Mouse (Mus musculus) cerebellum, adult 2 months (tissue): ENCODE measurements around the gene Nup160. TPM values are rescaled to one million over a fixed set of nuclear protein-coding genes. Genes with fewer than 3 reads are reported as not detected.

Experiments
- DNase-seq, 2 experiments: peaks; one replicate each; pipeline ENCODE4 v3.0.0; 2021
- H3K27ac ChIP-seq: fragments of 200-500 bp; 2 replicates; pipeline ENCODE4 v1.5.1; 2012; ENCODE audit warnings: low read length, control low read depth, inconsistent platforms; ENCODE audit not compliant: insufficient read depth
- H3K27me3 ChIP-seq: fragments of 200-500 bp; 2 replicates; pipeline ENCODE4 v1.6.1; 2012; ENCODE audit warnings: inconsistent platforms, mild to moderate bottlenecking, low read length, moderate library complexity; ENCODE audit not compliant: control insufficient read depth, insufficient read depth
- H3K4me1 ChIP-seq: fragments of 200-500 bp; 2 replicates; pipeline ENCODE4 v1.6.1; 2011; ENCODE audit warnings: low read length; ENCODE audit not compliant: control insufficient read depth, insufficient read depth
- H3K4me3 ChIP-seq: fragments of 200-500 bp; replicated peaks from 2 replicates; pipeline ENCODE3; 2011; ENCODE audit warnings: mild to moderate bottlenecking, low read depth, low read length, control low read depth; ENCODE audit not compliant: insufficient read depth
- CTCF ChIP-seq: fragments of 200-500 bp; IDR thresholded peaks from 2 replicates; pipeline ENCODE4 v1.5.1; 2011; ENCODE audit warnings: low read depth, mild to moderate bottlenecking, control low read depth, low read length, moderate library complexity, borderline replicate concordance; ENCODE audit not compliant: insufficient read depth
- POLR2A ChIP-seq: fragments of 200-500 bp; IDR thresholded peaks from 2 replicates; pipeline ENCODE4 v1.6.1; 2011; ENCODE audit warnings: low read length, control low read depth, borderline replicate concordance; ENCODE audit not compliant: insufficient read depth
- WGBS: fragments of 180-500 bp; shearing (Covaris S2); methylation state at CpG from one replicate; pipeline ENCODE4 v1.1.7; 2018; 5-methylcytosine and 5-hydroxymethylcytosine counted together
- polyA plus RNA-seq: library from polyadenylated mRNA; depleted of rRNA; stranded (reverse); fragments of >200 nt; gene quantifications from 2 replicates; pipeline ENCODE4 v1.2.3, GENCODE M21; 2012

Gene Nup160
- polyA plus RNA-seq, 1 experiment, result 15.6 TPM

- 91% methylated on average over 4 of the region's 4 CpGs for WGBS
- no peak for DNase-seq
- Histone ChIP-seq H3K4me1 (no peaks in the 10 kb centered on the region), H3K27ac (no peak overlapping the region), H3K27me3 (no peaks in the 10 kb centered on the region), H3K4me3 (no peak overlapping the region)
- TF ChIP-seq CTCF, result no peak
- TF ChIP-seq POLR2A, result no peak
Measured at GRCm38 (mm10) chr2:90700943-90701342, 23.9 kb downstream of the Nup160 start.

GRCm38 (mm10) chr2:90708548-90708947 is 31.5 kb downstream of the Nup160 start:
- DNase-seq, result no peak
- WGBS, result 20% methylated on average over 1 of the region's 1 CpGs
- Histone ChIP-seq H3K4me1 (no peaks in the 10 kb centered on the region), H3K27me3 (no peaks in the 10 kb centered on the region), H3K27ac (no peak overlapping the region), H3K4me3 (no peak overlapping the region)
- TF ChIP-seq CTCF, result no peak
- no peak for TF ChIP-seq POLR2A

GRCm38 (mm10) chr2:90715555-90716092 is 38.6 kb downstream of the Nup160 start:
- H3K4me3 ChIP-seq, result no peak overlapping the region
- TF ChIP-seq POLR2A (no peak), CTCF (no peak)
- WGBS, result 95% methylated on average over 7 of the region's 7 CpGs
- H3K4me1 ChIP-seq, result no peaks in the 10 kb centered on the region
- no peak overlapping the region for H3K27ac ChIP-seq
- no peaks in the 10 kb centered on the region for H3K27me3 ChIP-seq
- no peak for DNase-seq

GRCm38 (mm10) chr2:90717366-90717765 is 40.4 kb downstream of the Nup160 start:
- no peaks in the 10 kb centered on the region for H3K27me3 ChIP-seq
- 90% methylated on average over 4 of the region's 4 CpGs for WGBS
- no peak overlapping the region for H3K27ac ChIP-seq
- H3K4me1 ChIP-seq, result no peaks in the 10 kb centered on the region
- TF ChIP-seq CTCF (no peak), POLR2A (no peak)
- H3K4me3 ChIP-seq, result no peak overlapping the region
- DNase-seq, result no peak

GRCm38 (mm10) chr2:90717948-90718347 is 40.9 kb downstream of the Nup160 start:
- no peak for DNase-seq
- Histone ChIP-seq H3K27ac (no peak overlapping the region), H3K4me1 (no peaks in the 10 kb centered on the region), H3K4me3 (no peak overlapping the region), H3K27me3 (no peaks in the 10 kb centered on the region)
- no peak for TF ChIP-seq POLR2A
- no peak for TF ChIP-seq CTCF
- WGBS, result 91% methylated on average over 5 of the region's 5 CpGs

- H3K27ac ChIP-seq, result no peak overlapping the region
- H3K27me3 ChIP-seq, result no peaks in the 10 kb centered on the region
- TF ChIP-seq CTCF (no peak), POLR2A (no peak)
- H3K4me1 ChIP-seq, result no peaks in the 10 kb centered on the region
- 98% methylated on average over 3 of the region's 3 CpGs for WGBS
- H3K4me3 ChIP-seq, result no peak overlapping the region
- no peak for DNase-seq
Measured at GRCm38 (mm10) chr2:90726818-90727217, 49.8 kb downstream of the Nup160 start.

GRCm38 (mm10) chr2:90735326-90735725 is 58.3 kb downstream of the Nup160 start:
- Histone ChIP-seq H3K4me3 (no peak overlapping the region), H3K4me1 (no peaks in the 10 kb centered on the region), H3K27ac (no peak overlapping the region), H3K27me3 (no peaks in the 10 kb centered on the region)
- WGBS, result 91% methylated on average over 11 of the region's 11 CpGs
- no peak for DNase-seq
- TF ChIP-seq CTCF (no peak), POLR2A (no peak)

GRCm38 (mm10) chr2:90738801-90739200 is 61.8 kb downstream of the Nup160 start:
- no peaks in the 10 kb centered on the region for H3K27me3 ChIP-seq
- no peak overlapping the region for H3K4me3 ChIP-seq
- DNase-seq, result no peak
- no peak overlapping the region for H3K27ac ChIP-seq
- TF ChIP-seq POLR2A (no peak), CTCF (no peak)
- H3K4me1 ChIP-seq, result no peaks in the 10 kb centered on the region
- WGBS, result 94% methylated on average over 3 of the region's 3 CpGs

GRCm38 (mm10) chr2:90739327-90739726 is 62.3 kb downstream of the Nup160 start:
- no peak overlapping the region for H3K27ac ChIP-seq
- TF ChIP-seq CTCF, result no peak
- TF ChIP-seq POLR2A, result no peak
- WGBS, result 98% methylated on average over 3 of the region's 3 CpGs

More at GRCm38 (mm10) chr2:90739327-90739726, 62.3 kb downstream of the Nup160 start:
- no peaks in the 10 kb centered on the region for H3K4me1 ChIP-seq
- no peak for DNase-seq
- H3K27me3 ChIP-seq, result no peaks in the 10 kb centered on the region
- H3K4me3 ChIP-seq, result no peak overlapping the region
